Mouse (Mus musculus) forebrain, embryonic 14.5 days (tissue): ENCODE data around the gene F12. TPM values are rescaled to one million over a fixed set of nuclear protein-coding genes. Genes with fewer than 3 reads are reported as not detected.

Experiments used
- ATAC-seq: fragments of 200-750 bp; cut with Nextera tagmentation; 2 replicates; pipeline ENCODE4 v1.8.0; 2017; ENCODE audit warnings: mild to moderate bottlenecking, moderate library complexity
- DNase-seq: peaks from one replicate; pipeline ENCODE4 v3.0.0-alpha.2; 2015; ENCODE audit warnings: low spot score
- H3K27ac ChIP-seq: fragments of 300-500 bp; sonication (generic); 2 replicates; pipeline ENCODE4 v1.5.1; 2014; ENCODE audit warnings: low read depth, mild to moderate bottlenecking, control low read depth, low read length, moderate library complexity
- H3K27me3 ChIP-seq: fragments of 300-500 bp; sonication (generic); replicated peaks from 2 replicates; pipeline ENCODE4 v1.6.1; 2014; ENCODE audit warnings: low read length, control low read depth, mixed read lengths; ENCODE audit not compliant: control insufficient read depth, insufficient read depth
- H3K36me3 ChIP-seq: fragments of 300-500 bp; sonication (generic); 2 replicates; pipeline ENCODE4 v1.6.1; 2014; ENCODE audit warnings: low read length, control low read depth; ENCODE audit not compliant: control insufficient read depth, insufficient read depth
- H3K4me1 ChIP-seq: fragments of 300-500 bp; sonication (generic); 2 replicates; pipeline ENCODE4 v1.6.1; 2014; ENCODE audit warnings: antibody characterized with exemption, low read length, control low read depth; ENCODE audit not compliant: control insufficient read depth, insufficient read depth
- H3K4me2 ChIP-seq: fragments of 300-500 bp; sonication (generic); 2 replicates; pipeline ENCODE4 v1.6.1; 2014; ENCODE audit warnings: mild to moderate bottlenecking, control low read depth, low read length
- H3K4me3 ChIP-seq: fragments of 300-500 bp; sonication (generic); 2 replicates; pipeline ENCODE4 v1.5.1; 2014; ENCODE audit warnings: low read depth, low read length, control low read depth
- H3K9ac ChIP-seq: fragments of 300-500 bp; sonication (generic); 2 replicates; pipeline ENCODE4 v1.6.1; 2014; ENCODE audit warnings: mild to moderate bottlenecking, low read length, control low read depth, moderate library complexity
- H3K9me3 ChIP-seq: fragments of 300-500 bp; sonication (generic); replicated peaks from 2 replicates; pipeline ENCODE4 v1.6.1; 2016; ENCODE audit warnings: low read length, control low read depth, mixed read lengths; ENCODE audit not compliant: control insufficient read depth
- WGBS: fragments of 180-500 bp; shearing (Covaris S2); extraction: QIAGEN DNeasy Blood & Tissue Kit; methylation state at CpG from one replicate; pipeline ENCODE4 v1.1.7; 2014; 5-methylcytosine and 5-hydroxymethylcytosine counted together
- microRNA-seq: library from miRNA; unstranded; fragments of <30 nt; microRNA quantifications from one replicate; pipeline ENCODE4, GENCODE M21; 2016
- polyA plus RNA-seq: library from polyadenylated mRNA; unstranded; fragments of >200 nt; fragmentation: Nextera tagmentation; extraction: Ambion mirVana; gene quantifications from 2 replicates; pipeline ENCODE4 v1.2.1, GENCODE M21; 2014

The F12 gene
- polyA plus RNA-seq, 1 experiment from 2014 or later = not detected

DNA sequence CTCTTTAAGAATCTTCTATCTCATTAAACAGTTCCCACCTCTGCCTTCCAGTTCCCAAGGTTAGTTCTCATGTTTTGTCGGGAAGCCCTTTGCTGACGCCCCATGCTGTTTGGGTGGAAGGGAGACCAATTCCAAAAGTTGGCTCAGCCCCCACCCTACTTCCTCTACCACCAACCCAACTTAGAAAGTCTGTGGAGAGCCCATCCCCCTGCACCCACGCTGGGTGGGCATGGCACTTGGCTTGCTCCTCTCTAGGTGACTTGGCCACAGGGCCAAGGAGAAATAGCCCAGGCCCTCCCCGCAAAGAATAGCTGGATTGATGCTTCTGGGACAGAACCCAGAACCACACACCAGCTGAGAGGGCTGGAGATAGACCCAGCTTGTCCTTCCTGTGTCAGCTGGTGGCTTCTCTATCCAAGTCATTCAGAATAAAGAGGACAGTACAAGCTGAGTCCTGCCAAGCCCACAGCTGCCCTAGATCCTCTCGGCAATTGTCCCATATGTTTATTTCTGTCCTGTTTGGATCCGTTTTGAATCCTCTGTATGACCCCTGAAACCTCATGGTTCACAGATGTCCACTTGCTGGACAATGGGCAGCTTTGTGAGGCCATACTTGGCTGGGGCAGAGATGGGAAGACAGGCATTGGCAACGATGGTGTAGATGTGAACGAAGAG lies 55.4 kb downstream of the F12 start:
- H3K36me3 ChIP-seq = no peaks in the 10 kb centered on the region
- no peak overlapping the region for H3K4me3 ChIP-seq
- H3K27ac ChIP-seq = no peak overlapping the region
- H3K9ac ChIP-seq = no peak overlapping the region
- no peaks in the 10 kb centered on the region for H3K4me1 ChIP-seq
- no peak for DNase-seq
- H3K9me3 ChIP-seq = no peaks in the 10 kb centered on the region
- no peak for ATAC-seq
- H3K4me2 ChIP-seq = no peak overlapping the region
- H3K27me3 ChIP-seq = 0 out of 2 replicates have a peak, but pooled peaks cover 6% of the 10 kb centered on the region
- 79% methylated on average over 8 of the region's 8 CpGs for WGBS

DNA sequence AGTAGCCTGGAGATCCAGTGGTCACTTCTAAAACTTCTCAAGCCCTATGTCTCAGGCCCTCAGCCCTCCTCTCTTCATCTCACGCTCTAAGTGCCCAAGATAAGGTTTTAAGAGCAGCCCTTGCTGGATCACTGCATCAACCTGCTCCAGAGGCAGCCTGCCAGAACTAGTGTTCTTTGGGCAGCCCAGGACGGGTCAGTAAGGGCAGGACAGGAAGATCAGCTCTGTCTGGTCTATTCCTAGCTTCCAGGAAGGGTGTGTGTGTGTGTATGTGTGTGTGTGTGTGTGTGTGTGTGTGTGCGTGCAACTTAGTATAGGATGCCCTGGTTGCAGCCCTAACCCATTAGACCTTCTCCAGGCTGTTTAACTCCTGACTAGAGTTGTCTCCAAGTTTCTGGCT lies 56.4 kb downstream of the F12 start:
- WGBS = 71% methylated on average over 3 of the region's 3 CpGs
- ATAC-seq = no peak
- H3K4me2 ChIP-seq = no peak overlapping the region

DNA sequence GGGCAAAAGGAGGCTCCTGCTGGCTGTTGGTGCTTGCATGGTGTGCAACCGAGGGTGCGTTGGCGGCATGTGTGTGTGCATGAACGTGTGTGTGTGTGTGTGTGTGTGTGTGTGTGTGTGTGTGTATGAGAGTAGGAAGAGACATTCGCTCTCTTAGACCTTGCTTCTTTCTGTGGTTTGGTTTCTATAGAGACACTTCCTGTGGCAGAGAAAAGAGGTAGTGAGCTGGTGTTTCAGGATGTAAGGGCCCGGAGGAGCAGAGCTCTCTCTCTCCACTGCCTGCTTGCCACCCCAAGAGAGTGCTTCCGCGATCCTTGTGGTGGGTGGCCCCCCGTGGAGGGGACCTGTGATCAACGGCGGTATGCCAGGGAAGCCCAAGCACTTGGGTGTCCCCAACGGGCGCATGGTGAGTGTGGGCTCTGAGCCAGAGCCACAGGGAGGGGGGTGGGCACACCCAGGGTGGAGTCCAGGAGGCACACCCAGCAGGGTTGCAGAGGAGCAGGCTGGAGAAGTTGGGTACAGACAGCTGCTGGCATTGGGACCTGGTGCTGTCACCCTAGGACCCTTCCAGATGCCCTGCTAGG lies 57.0 kb downstream of the F12 start, which contains the start of gene Rgs14:
Rgs14 (plus strand) TSS at position 202 of the 584 bp plus-strand sequence.
- Histone ChIP-seq H3K9ac (no peak within 1 kb of the TSS), H3K27me3 (0 out of 2 replicates have a peak, but pooled peaks cover 2% of the 10 kb centered on the region), H3K4me3 (no peak within 1 kb of the TSS), H3K4me1 (no peaks in the 10 kb centered on the region), H3K27ac (no peak within 1 kb of the TSS), H3K36me3 (no peaks in the 10 kb centered on the region), H3K4me2 (no peak within 1 kb of the TSS), H3K9me3 (no peaks in the 10 kb centered on the region)
- no peak for DNase-seq
- no peak for ATAC-seq
- WGBS = 61% methylated on average over 13 of the region's 13 CpGs

More for the DNA sequence above, 56.4 kb downstream of the F12 start:
- Histone ChIP-seq H3K9me3 (no peaks in the 10 kb centered on the region), H3K4me1 (no peaks in the 10 kb centered on the region), H3K27ac (no peak overlapping the region), H3K36me3 (no peaks in the 10 kb centered on the region), H3K4me3 (no peak overlapping the region), H3K27me3 (0 out of 2 replicates have a peak, but pooled peaks cover 2% of the 10 kb centered on the region), H3K9ac (no peak overlapping the region)
- no peak for DNase-seq

GRCm38 (mm10) chr13:55368401-55368800 lies 58.2 kb downstream of the F12 start:
- Histone ChIP-seq H3K4me1 (no peaks in the 10 kb centered on the region), H3K9me3 (no peaks in the 10 kb centered on the region), H3K4me3 (no peak overlapping the region), H3K27me3 (0 out of 2 replicates have a peak, but pooled peaks cover 2% of the 10 kb centered on the region), H3K4me2 (no peak overlapping the region), H3K9ac (no peak overlapping the region), H3K36me3 (no peaks in the 10 kb centered on the region), H3K27ac (no peak overlapping the region)
- DNase-seq (no peak), ATAC-seq (no peak)
- 81% methylated on average over 7 of the region's 7 CpGs for WGBS

Small RNAs within 50 kb of the gene (microRNA-seq; reads per million reads assigned to microRNA genes)
- gene Mir6943 = not detected

Other genes starting within 250 kb of the F12 start
- gene Nsd1, start 217.0 kb downstream of the F12 start, polyA plus RNA-seq = 52.3 and 61.1 TPM in 2 replicates
- 360 and 415 TPM in 2 replicates for gene Prelid1, start 106.3 kb downstream of the F12 start, polyA plus RNA-seq
- gene Rab24, start 104.8 kb downstream of the F12 start, polyA plus RNA-seq = 94.2 and 104 TPM in 2 replicates
- gene Mxd3, start 97.0 kb downstream of the F12 start, polyA plus RNA-seq = 33.2 and 37.1 TPM in 2 replicates
- 45.0 and 52.0 TPM in 2 replicates for gene Lman2, start 64.0 kb downstream of the F12 start, polyA plus RNA-seq
- gene Rgs14, start 57.1 kb downstream of the F12 start, polyA plus RNA-seq = 0.66 and 0.75 TPM in 2 replicates
- gene Slc34a1, start 28.6 kb downstream of the F12 start, polyA plus RNA-seq = not detected in 2 replicates
- 0.71 and 1.0 TPM in 2 replicates for gene Pfn3, start 11.6 kb downstream of the F12 start, polyA plus RNA-seq
- 25.0 and 28.9 TPM in 2 replicates for gene Grk6, start 18.3 kb upstream of the F12 start, polyA plus RNA-seq
- 6.7 and 7.4 TPM in 2 replicates for gene Prr7, start 37.5 kb upstream of the F12 start, polyA plus RNA-seq
- 396 and 523 TPM in 2 replicates for gene Dbn1, start 61.3 kb upstream of the F12 start, polyA plus RNA-seq
- 124 and 127 TPM in 2 replicates for gene Pdlim7, start 86.9 kb upstream of the F12 start, polyA plus RNA-seq
- 1.4 and 2.9 TPM in 2 replicates for gene Dok3, start 102.5 kb upstream of the F12 start, polyA plus RNA-seq
- 72.0 and 75.7 TPM in 2 replicates for gene Ddx41, start 109.9 kb upstream of the F12 start, polyA plus RNA-seq
- gene Fam193b, start 144.3 kb upstream of the F12 start, polyA plus RNA-seq = 34.3 and 42.5 TPM in 2 replicates
- gene Tmed9, start 146.9 kb upstream of the F12 start, polyA plus RNA-seq = 66.6 and 70.4 TPM in 2 replicates
- 10.4 and 12.2 TPM in 2 replicates for gene B4galt7, start 173.1 kb upstream of the F12 start, polyA plus RNA-seq
- gene Caml, start 196.2 kb upstream of the F12 start, polyA plus RNA-seq = 92.9 and 105 TPM in 2 replicates
- 25.4 and 29.9 TPM in 2 replicates for gene Ddx46, start 208.2 kb upstream of the F12 start, polyA plus RNA-seq